Mouse (Mus musculus) layer of hippocampus, adult 2 months (tissue): ENCODE results near the gene Sgpp1. TPM values are rescaled to one million over a fixed set of nuclear protein-coding genes. Genes with fewer than 3 reads are reported as not detected.
A peak's percentile ranks its signal among the peaks of the same experiment; 100 is the strongest.

Experiments
- DNase-seq, 2 experiments: peaks; one replicate each; pipeline ENCODE4 v3.0.0; 2022; ENCODE audit warnings: low spot score in 2 of 2
- H3K27ac ChIP-seq: fragments of 200-600 bp; 2 replicates; pipeline ENCODE4 v1.8.1; 2022
- H3K4me3 ChIP-seq: fragments of 200-600 bp; 2 replicates; pipeline ENCODE4 v1.8.1; 2022; ENCODE audit warnings: mild to moderate bottlenecking
- CTCF ChIP-seq: fragments of 200-600 bp; conservative IDR thresholded peaks from 2 replicates; pipeline ENCODE4 v1.8.1; 2022; ENCODE audit warnings: antibody characterized with exemption, mild to moderate bottlenecking, moderate library complexity
- long read RNA-seq, 2 experiments: library from polyadenylated mRNA; stranded (forward); transcript quantifications; one replicate each; pipeline ENCODE4 v2.0.0; 2021; ENCODE audit warnings: borderline mapping rate in 2 of 2
- total RNA-seq, 2 experiments: library from RNA; stranded (reverse); gene quantifications; 2 replicates each; pipeline ENCODE4 v1.2.3; 2021

Sgpp1 gene
- total RNA-seq = 10 to 100 TPM; 28.9 to 32.2 TPM
- long read RNA-seq, experiment 1, transcript Sgpp1-201 (3 exons, 3,323 nt) = major isoform, 25 of 28 reads
- long read RNA-seq, experiment 1, partial matches to known transcripts = 0 of 28 reads
- long read RNA-seq, experiment 1, other reads (novel, unspliced or antisense) = 3 of 28 reads
- long read RNA-seq, experiment 2, transcript Sgpp1-201 (3 exons, 3,323 nt) = major isoform, 41 of 44 reads
- long read RNA-seq, experiment 2, partial matches to known transcripts = 0 of 44 reads
- long read RNA-seq, experiment 2, other reads (novel, unspliced or antisense) = 2 of 44 reads

- H3K27ac ChIP-seq = peak within 1 kb of the TSS; percentile 95
- peak; percentile 72 to 77 for DNase-seq
- no peak for TF ChIP-seq CTCF
- H3K4me3 ChIP-seq = peak within 1 kb of the TSS; percentile 88
These were observed at the start of gene Sgpp1 for GRCm38 (mm10) chr12:75735246-75736200. Gene Sgpp1 (minus strand): TSS chr12:75735729.

GRCm38 (mm10) chr12:75784271-75784751 lies 48.8 kb upstream of the Sgpp1 start:
- TF ChIP-seq CTCF = no peak

GRCm38 (mm10) chr12:75781995-75782394 lies 46.5 kb upstream of the Sgpp1 start:
- no peak overlapping the region for H3K4me3 ChIP-seq
- no peak for TF ChIP-seq CTCF
- DNase-seq = no peak
- no peak overlapping the region for H3K27ac ChIP-seq

More at GRCm38 (mm10) chr12:75784271-75784751, 48.8 kb upstream of the Sgpp1 start:
- H3K4me3 ChIP-seq = no peak overlapping the region
- DNase-seq = no peak
- no peak overlapping the region for H3K27ac ChIP-seq

- TF ChIP-seq CTCF = no peak
- H3K27ac ChIP-seq = no peak overlapping the region
- H3K4me3 ChIP-seq = no peak overlapping the region
- no peak for DNase-seq
These were observed 45.9 kb upstream of the Sgpp1 start for GRCm38 (mm10) chr12:75781445-75781844.

- Histone ChIP-seq H3K27ac (no peak overlapping the region), H3K4me3 (no peak overlapping the region)
- TF ChIP-seq CTCF = peak; percentile 72
- DNase-seq = peak; percentile 2 to 40
These were observed 37.0 kb upstream of the Sgpp1 start for GRCm38 (mm10) chr12:75772424-75773034.

- DNase-seq = no peak
- Histone ChIP-seq H3K27ac (no peak overlapping the region), H3K4me3 (no peak overlapping the region)
- TF ChIP-seq CTCF = no peak
These were observed 35.9 kb upstream of the Sgpp1 start for GRCm38 (mm10) chr12:75771410-75771809.

- TF ChIP-seq CTCF = no peak
These were observed 31.4 kb upstream of the Sgpp1 start for GRCm38 (mm10) chr12:75766885-75767317.

GRCm38 (mm10) chr12:75766395-75766794 lies 30.9 kb upstream of the Sgpp1 start:
- no peak for TF ChIP-seq CTCF
- H3K27ac ChIP-seq = no peak overlapping the region
- H3K4me3 ChIP-seq = no peak overlapping the region

More at GRCm38 (mm10) chr12:75766885-75767317, 31.4 kb upstream of the Sgpp1 start:
- DNase-seq = no peak
- Histone ChIP-seq H3K27ac (no peak overlapping the region), H3K4me3 (no peak overlapping the region)

GRCm38 (mm10) chr12:75765751-75766150 lies 30.2 kb upstream of the Sgpp1 start:
- H3K27ac ChIP-seq = no peak overlapping the region
- TF ChIP-seq CTCF = no peak
- no peak overlapping the region for H3K4me3 ChIP-seq
- DNase-seq = no peak

More at GRCm38 (mm10) chr12:75766395-75766794, 30.9 kb upstream of the Sgpp1 start:
- DNase-seq = no peak

- H3K4me3 ChIP-seq = no peak overlapping the region
- no peak for DNase-seq
- no peak for TF ChIP-seq CTCF
- no peak overlapping the region for H3K27ac ChIP-seq
These were observed 20.9 kb upstream of the Sgpp1 start for GRCm38 (mm10) chr12:75756387-75756786.

GRCm38 (mm10) chr12:75753730-75754129 lies 18.2 kb upstream of the Sgpp1 start:
- H3K27ac ChIP-seq = no peak overlapping the region
- H3K4me3 ChIP-seq = no peak overlapping the region
- DNase-seq = no peak
- TF ChIP-seq CTCF = no peak

GRCm38 (mm10) chr12:75752077-75752476 lies 16.5 kb upstream of the Sgpp1 start:
- no peak for TF ChIP-seq CTCF
- Histone ChIP-seq H3K4me3 (no peak overlapping the region), H3K27ac (no peak overlapping the region)
- no peak for DNase-seq
